Mouse (Mus musculus) layer of hippocampus, adult 18-20 months (tissue): ENCODE results near the gene Col6a6. TPM values are rescaled to one million over a fixed set of nuclear protein-coding genes. Genes with fewer than 3 reads are reported as not detected.

Source experiments
- DNase-seq, 2 experiments: peaks; one replicate each; pipeline ENCODE4 v3.0.0; 2022; ENCODE audit warnings: low spot score in 2 of 2
- total RNA-seq, 2 experiments: library from RNA; stranded (reverse); gene quantifications; 2 replicates each; pipeline ENCODE4 v1.2.3; 2021

Col6a6 gene
- total RNA-seq, 2 experiments from 2014 or later = 0.25 to 0.28 TPM

GRCm38 (mm10) chr9:105740413-105740812, 87.5 kb downstream of the Col6a6 start:
- no peak for DNase-seq

- DNase-seq = no peak
Observed at GRCm38 (mm10) chr9:105739446-105739845, 88.5 kb downstream of the Col6a6 start.

GRCm38 (mm10) chr9:105737448-105737847, 90.5 kb downstream of the Col6a6 start:
- DNase-seq = no peak

GRCm38 (mm10) chr9:105735195-105735594, 92.8 kb downstream of the Col6a6 start:
- DNase-seq = peak in 1 of 2 experiments; percentile 32

GRCm38 (mm10) chr9:105734651-105735050, 93.3 kb downstream of the Col6a6 start:
- DNase-seq = no peak

- no peak for DNase-seq
Observed at GRCm38 (mm10) chr9:105731976-105732375, 96.0 kb downstream of the Col6a6 start.

GRCm38 (mm10) chr9:105720430-105720829, 107.5 kb downstream of the Col6a6 start:
- peak; percentile 35 to 64 for DNase-seq

GRCm38 (mm10) chr9:105719851-105720395, 108.0 kb downstream of the Col6a6 start:
- no peak for DNase-seq

- no peak for DNase-seq
Observed at GRCm38 (mm10) chr9:105719367-105719766, 108.6 kb downstream of the Col6a6 start.

GRCm38 (mm10) chr9:105712049-105712448, 115.9 kb downstream of the Col6a6 start:
- DNase-seq = no peak

- DNase-seq = no peak
Observed at GRCm38 (mm10) chr9:105705011-105705410, 122.9 kb downstream of the Col6a6 start.

- DNase-seq = no peak
Observed at GRCm38 (mm10) chr9:105704226-105704932, 123.6 kb downstream of the Col6a6 start.

GRCm38 (mm10) chr9:105701966-105702365, 126.0 kb downstream of the Col6a6 start:
- no peak for DNase-seq

- DNase-seq = no peak
Observed at GRCm38 (mm10) chr9:105700702-105701101, 127.3 kb downstream of the Col6a6 start.

GRCm38 (mm10) chr9:105697764-105698396, 130.1 kb downstream of the Col6a6 start:
- DNase-seq = no peak

GRCm38 (mm10) chr9:105696818-105697564, 131.0 kb downstream of the Col6a6 start:
- peak in 1 of 2 experiments; percentile 30 for DNase-seq

GRCm38 (mm10) chr9:105693854-105694253, 134.1 kb downstream of the Col6a6 start:
- peak in 1 of 2 experiments; percentile 59 for DNase-seq

GRCm38 (mm10) chr9:105693056-105693455, 134.9 kb downstream of the Col6a6 start:
- no peak for DNase-seq

GRCm38 (mm10) chr9:105692472-105692871, 135.5 kb downstream of the Col6a6 start:
- peak; percentile 79 to 92 for DNase-seq

GRCm38 (mm10) chr9:105689485-105689884, 138.5 kb downstream of the Col6a6 start:
- no peak for DNase-seq

GRCm38 (mm10) chr9:105684549-105685165, 143.3 kb downstream of the Col6a6 start:
- peak; percentile 59 to 78 for DNase-seq
